Mouse (Mus musculus) cortical plate, adult 2 months (tissue): ENCODE measurements around the gene Ppfia3. TPM values are rescaled to one million over a fixed set of nuclear protein-coding genes. Genes with fewer than 3 reads are reported as not detected.

Experiments
- H3K27ac ChIP-seq: fragments of 200-500 bp; 2 replicates; pipeline ENCODE4 v1.5.1; 2012; ENCODE audit warnings: low read length, control low read depth, inconsistent platforms; ENCODE audit not compliant: insufficient read depth
- H3K4me1 ChIP-seq: fragments of 200-500 bp; 2 replicates; pipeline ENCODE4 v1.6.1; 2011; ENCODE audit warnings: low read length; ENCODE audit not compliant: control insufficient read depth, insufficient read depth
- H3K4me3 ChIP-seq: fragments of 200-500 bp; 2 replicates; pipeline ENCODE4 v1.5.1; 2011; ENCODE audit warnings: mild to moderate bottlenecking, low read length, control low read depth; ENCODE audit not compliant: insufficient read depth
- CTCF ChIP-seq: fragments of 200-500 bp; IDR thresholded peaks from 2 replicates; pipeline ENCODE4 v1.5.1; 2011; ENCODE audit warnings: mild to moderate bottlenecking, control low read depth, low read length; ENCODE audit not compliant: insufficient read depth; ENCODE audit errors: extremely low read depth
- POLR2A ChIP-seq: fragments of 200-500 bp; IDR thresholded peaks from 2 replicates; pipeline ENCODE4 v1.6.1; 2011; ENCODE audit warnings: mild to moderate bottlenecking, low read length, control low read depth; ENCODE audit not compliant: insufficient read depth; ENCODE audit errors: extremely low read depth
- polyA plus RNA-seq: library from polyadenylated mRNA; depleted of rRNA; stranded (reverse); fragments of >200 nt; gene quantifications from 2 replicates; pipeline ENCODE4 v1.2.3, GENCODE M21; 2012; rRNA removed

Ppfia3 gene
- 164 and 167 TPM in 2 replicates for polyA plus RNA-seq

- Histone ChIP-seq H3K4me3 (peak within 1 kb of the TSS; percentile 90), H3K27ac (peak within 1 kb of the TSS; percentile 70), H3K4me1 (peaks cover 4% of the 10 kb centered on the region; the same call in 1 of the 2 replicates)
- TF ChIP-seq CTCF (no peak), POLR2A (peak; percentile 28; the same call in 1 of the 2 replicates)
These were observed at the start of gene Ppfia3 for GRCm38 (mm10) chr7:45366652-45367019. TSS of gene Ppfia3 (minus strand) at chr7:45367019.

GRCm38 (mm10) chr7:45415636-45416035 is 48.8 kb upstream of the Ppfia3 start:
- Histone ChIP-seq H3K4me1 (no peaks in the 10 kb centered on the region), H3K27ac (no peak overlapping the region), H3K4me3 (no peak overlapping the region)
- TF ChIP-seq CTCF (no peak), POLR2A (no peak)

GRCm38 (mm10) chr7:45414740-45415224 is 48.0 kb upstream of the Ppfia3 start:
- Histone ChIP-seq H3K27ac (no peak overlapping the region), H3K4me1 (no peaks in the 10 kb centered on the region), H3K4me3 (no peak overlapping the region)
- TF ChIP-seq POLR2A (no peak), CTCF (no peak)

- H3K27ac ChIP-seq = no peak overlapping the region
These were observed 47.3 kb upstream of the Ppfia3 start for GRCm38 (mm10) chr7:45413864-45414739.

GRCm38 (mm10) chr7:45413113-45413863 is 46.5 kb upstream of the Ppfia3 start, which contains the start of gene Ntf5:
TSS of gene Ntf5 (plus strand) at chr7:45413695.
- Histone ChIP-seq H3K4me1 (no peaks in the 10 kb centered on the region), H3K27ac (no peak within 1 kb of the TSS), H3K4me3 (no peak within 1 kb of the TSS)
- TF ChIP-seq CTCF (no peak), POLR2A (no peak)

More at GRCm38 (mm10) chr7:45413864-45414739, 47.3 kb upstream of the Ppfia3 start:
- Histone ChIP-seq H3K4me1 (no peaks in the 10 kb centered on the region), H3K4me3 (no peak overlapping the region)
- TF ChIP-seq POLR2A = no peak

GRCm38 (mm10) chr7:45412421-45412820 is 45.6 kb upstream of the Ppfia3 start:
- Histone ChIP-seq H3K27ac (no peak overlapping the region), H3K4me1 (no peaks in the 10 kb centered on the region), H3K4me3 (no peak overlapping the region)
- TF ChIP-seq POLR2A (no peak), CTCF (no peak)

- H3K27ac ChIP-seq = no peak overlapping the region
- H3K4me3 ChIP-seq = no peak overlapping the region
- H3K4me1 ChIP-seq = no peaks in the 10 kb centered on the region
- TF ChIP-seq POLR2A = no peak
- no peak for TF ChIP-seq CTCF
These were observed 42.8 kb upstream of the Ppfia3 start for GRCm38 (mm10) chr7:45409497-45410163.

GRCm38 (mm10) chr7:45408949-45409348 is 42.1 kb upstream of the Ppfia3 start:
- Histone ChIP-seq H3K4me3 (no peak overlapping the region), H3K27ac (no peak overlapping the region), H3K4me1 (no peaks in the 10 kb centered on the region)
- TF ChIP-seq CTCF (no peak), POLR2A (no peak)

- H3K4me1 ChIP-seq = no peaks in the 10 kb centered on the region
- no peak overlapping the region for H3K27ac ChIP-seq
- TF ChIP-seq POLR2A = no peak
- no peak for TF ChIP-seq CTCF
- H3K4me3 ChIP-seq = no peak overlapping the region
These were observed 41.5 kb upstream of the Ppfia3 start for GRCm38 (mm10) chr7:45408351-45408750.
